Mouse (Mus musculus) gonadal fat pad, adult 2 months (tissue): ENCODE results near the gene Apoc4. TPM values are rescaled to one million over a fixed set of nuclear protein-coding genes. Genes with fewer than 3 reads are reported as not detected.

ENCODE experiments used
- DNase-seq: peaks from one replicate; pipeline ENCODE4 v3.0.0-alpha.2; 2012; ENCODE audit warnings: low read depth
- polyA plus RNA-seq: library from polyadenylated mRNA; depleted of rRNA; stranded (reverse); fragments of >200 nt; gene quantifications from 2 replicates; pipeline ENCODE4 v1.2.3, GENCODE M21; 2012

Gene Apoc4
- polyA plus RNA-seq, 1 experiment = 13.2 TPM

GRCm38 (mm10) chr7:19677872-19678271, 3.4 kb downstream of the Apoc4 start, which contains the start of gene Apoc2:
TSS of gene Apoc2 (minus strand) at chr7:19677941.
- DNase-seq = no peak

GRCm38 (mm10) chr7:19676662-19677061, 4.6 kb downstream of the Apoc4 start:
- DNase-seq = no peak

GRCm38 (mm10) chr7:19675824-19676223, 5.5 kb downstream of the Apoc4 start:
- no peak for DNase-seq

GRCm38 (mm10) chr7:19673083-19673699, 8.1 kb downstream of the Apoc4 start:
- no peak for DNase-seq

GRCm38 (mm10) chr7:19671511-19671910, 9.8 kb downstream of the Apoc4 start:
- DNase-seq = no peak

GRCm38 (mm10) chr7:19668947-19669721, 12.1 kb downstream of the Apoc4 start:
- DNase-seq = no peak

GRCm38 (mm10) chr7:19667434-19667833, 13.8 kb downstream of the Apoc4 start:
- no peak for DNase-seq

- DNase-seq = no peak
Measured at GRCm38 (mm10) chr7:19666750-19667149, 14.5 kb downstream of the Apoc4 start.

- peak; percentile 81 for DNase-seq
Measured at GRCm38 (mm10) chr7:19664955-19665841, 16.1 kb downstream of the Apoc4 start, which contains the start of gene Clptm1. TSS of gene Clptm1 (minus strand) at chr7:19665033.

- DNase-seq = no peak
Measured at GRCm38 (mm10) chr7:19664455-19664954, 16.8 kb downstream of the Apoc4 start.

- no peak for DNase-seq
Measured at GRCm38 (mm10) chr7:19663940-19664339, 17.3 kb downstream of the Apoc4 start.

GRCm38 (mm10) chr7:19652614-19653013, 28.7 kb downstream of the Apoc4 start:
- DNase-seq = no peak

GRCm38 (mm10) chr7:19651063-19651786, 30.1 kb downstream of the Apoc4 start:
- DNase-seq = no peak

GRCm38 (mm10) chr7:19641223-19641622, 40.1 kb downstream of the Apoc4 start:
- DNase-seq = no peak

- DNase-seq = no peak
Measured at GRCm38 (mm10) chr7:19635074-19635827, 46.0 kb downstream of the Apoc4 start.

GRCm38 (mm10) chr7:19634591-19634990, 46.7 kb downstream of the Apoc4 start:
- DNase-seq = no peak

- no peak for DNase-seq
Measured at GRCm38 (mm10) chr7:19633855-19634254, 47.4 kb downstream of the Apoc4 start.

- no peak for DNase-seq
Measured at GRCm38 (mm10) chr7:19633197-19633596, 48.1 kb downstream of the Apoc4 start.

GRCm38 (mm10) chr7:19632720-19633119, 48.6 kb downstream of the Apoc4 start:
- no peak for DNase-seq

- DNase-seq = no peak
Measured at GRCm38 (mm10) chr7:19632275-19632674, 49.0 kb downstream of the Apoc4 start.

- DNase-seq = no peak
Measured at GRCm38 (mm10) chr7:19629361-19629734, 51.9 kb downstream of the Apoc4 start, which contains the start of gene Relb. TSS of gene Relb (minus strand) at chr7:19629438.
